In the genomic region with DNA sequence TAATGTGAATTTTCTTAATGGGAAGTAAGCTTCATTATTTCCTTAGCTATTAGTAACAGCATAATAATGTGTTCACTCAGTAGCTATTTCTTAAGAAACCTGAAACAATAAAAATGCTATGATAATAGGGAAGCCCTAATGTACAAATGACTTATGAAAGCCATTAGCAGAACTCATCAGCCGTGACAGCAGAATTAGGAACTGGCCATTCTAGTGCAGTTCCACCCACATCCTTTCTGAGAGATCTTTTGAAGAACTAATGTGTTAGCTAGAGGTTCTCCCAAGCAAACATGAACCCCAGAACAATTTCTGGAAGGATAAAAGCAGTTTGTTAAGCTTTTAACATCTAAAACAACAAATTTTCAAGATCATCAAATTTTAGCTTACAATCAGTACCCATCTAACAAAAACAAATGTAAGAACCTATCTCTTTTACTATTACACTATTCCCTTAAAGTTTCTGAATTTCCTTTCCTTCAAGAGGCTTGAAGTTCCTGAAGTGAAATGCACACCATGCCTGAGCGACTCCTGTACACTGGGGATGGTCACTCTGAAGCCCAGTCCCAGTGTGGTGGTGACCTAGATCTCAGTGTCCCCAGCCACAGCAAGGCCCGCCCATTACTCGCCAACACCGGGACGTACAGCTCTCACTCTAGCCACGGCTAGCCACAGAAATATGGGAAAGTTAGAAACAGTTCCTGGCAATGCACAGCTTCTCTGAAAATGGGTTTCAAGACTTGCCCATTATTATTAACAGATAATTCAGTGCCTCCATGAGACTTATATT, we compare ENCODE assay signal across 27 mouse cellular contexts. TPM values are rescaled to one million over a fixed set of nuclear protein-coding genes. Genes with fewer than 3 reads are reported as not detected.
A peak's percentile ranks its signal among the peaks of the same experiment; 100 is the strongest.
DNase-seq lines count a peak whose midpoint lies in the region; ATAC-seq and TF ChIP-seq lines count a peak whose summit lies in the region.
"Had no signal": no experiment of that assay in that cellular context is flagged by ENCODE, and none has a peak within 500 bp of the region (broad histone marks: within the 10 kb centered on the region; RNA-seq: fewer than 3 reads in every experiment).

No protein-coding gene starts in this region.

- TF ChIP-seq CTCF in spleen, adult 2 months (IDR thresholded peaks at IDR 0.05; ENCODE audit: extremely low read depth, insufficient read depth, insufficient read length, insufficient replicate concordance) = no peak

- H3K4me2 ChIP-seq in intestine, embryonic 15.5 days (replicated peaks) = no peak overlapping the region
- H3K4me2 ChIP-seq: embryonic facial prominence, embryonic 12.5 days; forebrain, embryonic 15.5 days; heart, embryonic 11.5 days; hindbrain, embryonic 13.5 days; midbrain, embryonic 13.5 days; neural tube, embryonic 13.5 days had no signal

- intact Hi-C loops in gastrocnemius, postnatal 36 days (cut with DNase I) = no loop called here

- H3K9me3 ChIP-seq in intestine, embryonic 15.5 days = no peaks in the 10 kb centered on the region
- H3K9me3 ChIP-seq: embryonic facial prominence, embryonic 12.5 days; forebrain, embryonic 15.5 days; hindbrain, embryonic 13.5 days; limb, embryonic 10.5 days; midbrain, embryonic 13.5 days; neural tube, embryonic 13.5 days had no signal

- no peaks in the 10 kb centered on the region; the same call in 1 of the 2 replicates for H3K4me1 ChIP-seq in spleen, adult 2 months (ENCODE audit: control insufficient read depth, insufficient read depth, insufficient read length)
- H3K4me1 ChIP-seq in intestine, embryonic 15.5 days (replicated peaks) = no peaks in the 10 kb centered on the region
- H3K4me1 ChIP-seq: embryonic facial prominence, embryonic 12.5 days; forebrain, embryonic 15.5 days; hindbrain, embryonic 13.5 days; limb, embryonic 10.5 days; midbrain, embryonic 13.5 days; neural tube, embryonic 13.5 days had no signal

- peaks cover 41% of the 10 kb centered on the region for H3K79me2 ChIP-seq in macrophage (ENCODE audit: inconsistent target)

- H3K4me3 ChIP-seq in spleen, adult 2 months (ENCODE audit: extremely low read depth, insufficient read depth, insufficient read length) = no peak overlapping the region
- no peak overlapping the region for H3K4me3 ChIP-seq in macrophage (ENCODE audit: inconsistent target)
- no peak overlapping the region for H3K4me3 ChIP-seq in intestine, embryonic 15.5 days (replicated peaks)
- H3K4me3 ChIP-seq: embryonic facial prominence, embryonic 12.5 days; erythroblast, embryonic 14.5 days; forebrain, embryonic 15.5 days; hindbrain, embryonic 13.5 days; limb, embryonic 10.5 days; midbrain, embryonic 13.5 days; neural tube, embryonic 13.5 days had no signal

- no peaks in the 10 kb centered on the region for H3K27me3 ChIP-seq in spleen, adult 2 months (ENCODE audit: control insufficient read depth, insufficient read depth, low read length)
- H3K27me3 ChIP-seq in intestine, embryonic 15.5 days (replicated peaks) = no peaks in the 10 kb centered on the region
- H3K27me3 ChIP-seq: embryonic facial prominence, embryonic 12.5 days; forebrain, embryonic 15.5 days; hindbrain, embryonic 13.5 days; midbrain, embryonic 13.5 days; neural tube, embryonic 13.5 days had no signal

- peaks cover 16% of the 10 kb centered on the region for H3K36me3 ChIP-seq in spleen, adult 2 months (ENCODE audit: control insufficient read depth, insufficient read depth, low read length)
- H3K36me3 ChIP-seq in macrophage (ENCODE audit: inconsistent target) = peaks cover 38% of the 10 kb centered on the region
- H3K36me3 ChIP-seq in intestine, embryonic 15.5 days = peaks cover 10% of the 10 kb centered on the region

- 74% methylated on average over 7 of the region's 7 CpGs for WGBS in spleen, adult 2 months
- WGBS in macrophage (ENCODE audit: missing documents) = 51% methylated on average over 7 of the region's 7 CpGs
- WGBS in intestine, embryonic 15.5 days = 85% methylated on average over 7 of the region's 7 CpGs

- H3K27ac ChIP-seq in spleen, adult 2 months (ENCODE audit: insufficient read depth, low read length) = peak overlapping the region; percentile 43; the same call in 1 of the 2 replicates
- 0 out of 2 replicates have a peak overlapping the region, but pooled peaks have one; percentile 4 for H3K27ac ChIP-seq in macrophage
- H3K27ac ChIP-seq in intestine, embryonic 15.5 days = no peak overlapping the region
- H3K27ac ChIP-seq: embryonic facial prominence, embryonic 12.5 days; forebrain, embryonic 15.5 days; hindbrain, embryonic 13.5 days; limb, embryonic 10.5 days; midbrain, embryonic 13.5 days; neural tube, embryonic 13.5 days had no signal

- DNase-seq in gastrocnemius, adult 18-20 months (ENCODE audit: low spot score) = peak; percentile 55
- no peak for DNase-seq in gastrocnemius, postnatal 36 days
- peak; percentile 17 to 28 for DNase-seq in spleen, adult 2 months (ENCODE audit: low read depth in 1 of 2, low spot score in 2 of 2)
- DNase-seq in spleen, adult 18-20 months = no peak
- no peak for DNase-seq in frontal cortex, postnatal 14 days (ENCODE audit: low spot score in 2 of 2)
- no peak for DNase-seq in kidney, adult 9 months
- DNase-seq: adrenal gland, postnatal 36 days; cerebellum, adult 8-10 months; gastrocnemius, postnatal 10 days; heart, postnatal 10 days; kidney, adult 8-10 months; kidney, postnatal 36 days; liver, postnatal 0 days; lung, postnatal 10 days; right cerebral cortex, postnatal 25 days; thymus, postnatal 25 days had no signal

- no peak overlapping the region for H3K9ac ChIP-seq in intestine, embryonic 15.5 days
- H3K9ac ChIP-seq: embryonic facial prominence, embryonic 12.5 days; forebrain, embryonic 15.5 days; hindbrain, embryonic 13.5 days; liver, postnatal 0 days; midbrain, embryonic 13.5 days; neural tube, embryonic 13.5 days had no signal

- ATAC-seq in intestine, embryonic 15.5 days = no peak
- ATAC-seq: forebrain, embryonic 15.5 days; inflammation-experienced regulatory T-cells, adult 6 months; liver, postnatal 0 days; midbrain, embryonic 13.5 days had no signal

- no peak for TF ChIP-seq POLR2A in spleen, adult 2 months (IDR thresholded peaks at IDR 0.05; ENCODE audit: low read depth, low read length)

RNA-seq across cellular contexts. Expression of a gene that starts 13.4 kb away (rescaled TPM):
- total RNA-seq in gastrocnemius, adult 18-20 months (2021) = 10 to 100 TPM; 28.1 to 29.3 TPM
- 10 to 100 TPM; 18.2 to 24.1 TPM for total RNA-seq in gastrocnemius, postnatal 36 days (2021)
- polyA plus RNA-seq in spleen, adult 2 months (2012; rRNA removed) = 13.5 and 15.9 TPM in 2 replicates
- 100 to 1,000 TPM in 15 of 26 experiments, 10 to 100 TPM in 11; 48.9 to 176 (median 111) TPM for total RNA-seq in macrophage (2018; cell fraction: chromatin; rRNA removed)
- 10 to 100 TPM; 15.0 to 71.0 (median 36.5) TPM for total RNA-seq in macrophage (2018; cell fraction: cytosol; rRNA removed)
- total RNA-seq in macrophage (2018; cell fraction: nucleus; rRNA removed) = 100 to 1,000 TPM in 7 of 26 experiments, 10 to 100 TPM in 19; 51.1 to 151 (median 79.1) TPM
- 43.9 to 55.5 TPM (median 53.5 TPM) in 3 replicates for polyA plus RNA-seq in macrophage (2018)
- polyA plus RNA-seq in intestine, embryonic 15.5 days (2015; fragmentation: Nextera tagmentation; extraction: Ambion mirVana) = 50.3 and 57.5 TPM in 2 replicates

RNA-seq across cellular contexts. Expression of a gene that starts 43.4 kb away (rescaled TPM):
- under 1 TPM; 0.30 to 0.66 TPM for total RNA-seq in gastrocnemius, adult 18-20 months (2021)
- total RNA-seq in gastrocnemius, postnatal 36 days (2021) = under 1 TPM; 0.31 to 0.72 TPM
- 66.0 and 80.9 TPM in 2 replicates for polyA plus RNA-seq in spleen, adult 2 months (2012; rRNA removed)
- 100 to 1,000 TPM in 25 of 26 experiments, 10 to 100 TPM in 1; 94.0 to 565 (median 215) TPM for total RNA-seq in macrophage (2018; cell fraction: chromatin; rRNA removed)
- 100 to 1,000 TPM in 22 of 26 experiments, 10 to 100 TPM in 4; 86.7 to 177 (median 113) TPM for total RNA-seq in macrophage (2018; cell fraction: cytosol; rRNA removed)
- total RNA-seq in macrophage (2018; cell fraction: nucleus; rRNA removed) = 100 to 1,000 TPM; 107 to 483 (median 177) TPM
- 58.1 to 131 TPM (median 76.9 TPM) in 3 replicates for polyA plus RNA-seq in macrophage (2018)
- 24.2 and 25.6 TPM in 2 replicates for polyA plus RNA-seq in intestine, embryonic 15.5 days (2015; fragmentation: Nextera tagmentation; extraction: Ambion mirVana)

Comparison
In these comparisons a context has a peak if more than half of its experiments do, and no peak if none do; other contexts are left out.
1. DNase-seq: peak in gastrocnemius, adult 18-20 months (single experiment) and spleen, adult 2 months (2 of 2); none in gastrocnemius, postnatal 36 days (0 of 2), spleen, adult 18-20 months (0 of 2), frontal cortex, postnatal 14 days (0 of 2) and kidney, adult 9 months (single experiment).